Mouse (Mus musculus): ENCODE data around the gene Vmn1r137. TPM values are rescaled to one million over a fixed set of nuclear protein-coding genes. Genes with fewer than 3 reads are reported as not detected.
"Not testable (repeated sequence)": the region's sequence is repeated elsewhere in the genome, so short reads cannot be mapped to it uniquely, and the experiment has no call there.

Gene Vmn1r137
- total RNA-seq (2014; fragmentation: Nextera tagmentation) (not detected in 2 replicates), total RNA-seq (2017) (not detected in 2 replicates), polyA plus RNA-seq (2012) (not detected in 2 replicates)

DNA sequence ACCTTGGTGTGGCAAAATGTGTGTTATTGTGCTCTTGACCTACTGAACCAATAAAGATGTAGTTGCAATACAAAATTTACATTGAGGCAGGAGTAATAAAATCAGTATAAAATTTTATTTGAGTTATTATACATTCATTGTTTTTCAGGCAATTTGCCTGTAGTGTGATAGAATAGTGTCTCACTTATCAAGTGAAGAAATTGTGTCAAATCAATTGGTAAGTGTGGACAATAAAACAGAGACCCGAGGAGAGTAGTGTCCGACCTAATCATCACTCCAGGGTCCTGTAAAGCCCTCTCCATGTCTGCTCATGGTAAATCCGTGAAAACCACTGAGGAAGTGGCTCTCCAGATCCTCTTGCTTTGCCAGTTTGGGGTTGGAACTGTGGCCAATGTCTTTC lies at the start of gene Vmn1r137:
Vmn1r137 (plus strand) TSS at position 301 of the 400 bp plus-strand sequence.
- H3K4me1 ChIP-seq (ENCODE audit: insufficient read depth, low read depth, low read length); ATAC-seq (ENCODE audit: extremely low read depth, insufficient number of reproducible peaks, low FRiP score, poor library complexity, severe bottlenecking); H3K36me3 ChIP-seq (replicated peaks); H3K27me3 ChIP-seq (ENCODE audit: insufficient read depth, low read length); H3K9me3 ChIP-seq (replicated peaks); H3K4me3 ChIP-seq (ENCODE audit: low read depth, low read length); DNase-seq (ENCODE audit: low spot score): not testable (repeated sequence)

DNA sequence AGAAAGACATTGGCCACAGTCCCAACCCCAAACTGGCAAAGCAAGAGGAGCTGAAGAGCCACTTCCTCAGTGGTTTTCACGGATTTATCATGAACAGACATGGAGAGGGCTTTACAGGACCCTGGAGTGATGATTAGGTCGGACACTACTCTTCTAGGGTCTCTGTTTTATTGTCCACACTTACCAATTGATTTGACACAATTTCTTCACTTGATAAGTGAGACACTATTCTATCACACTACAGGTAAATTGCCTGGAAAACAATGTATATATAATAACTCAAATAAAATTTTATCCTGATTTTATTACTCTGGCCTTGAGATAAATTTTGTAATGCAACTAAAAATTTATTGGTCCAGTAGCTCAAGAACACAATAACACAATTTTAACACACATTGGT lies 34.4 kb downstream of the Vmn1r137 start, which contains the start of gene Vmn1r138:
Vmn1r138 (minus strand) TSS at position 101 of the 400 bp plus-strand sequence.
- H3K27me3 ChIP-seq (ENCODE audit: insufficient read depth, low read length); DNase-seq (ENCODE audit: low spot score); H3K4me3 ChIP-seq (ENCODE audit: low read depth, low read length); ATAC-seq (ENCODE audit: extremely low read depth, insufficient number of reproducible peaks, low FRiP score, poor library complexity, severe bottlenecking); H3K9me3 ChIP-seq (replicated peaks); H3K4me1 ChIP-seq (ENCODE audit: insufficient read depth, low read depth, low read length); H3K36me3 ChIP-seq (replicated peaks): not testable (repeated sequence)

Other genes with a start within 250 kb of the Vmn1r137 start
- not detected in 2 replicates for gene Gm4175, start 233.1 kb upstream of the Vmn1r137 start, total RNA-seq (2014; fragmentation: Nextera tagmentation)
- gene Gm4175, start 233.1 kb upstream of the Vmn1r137 start, total RNA-seq (2017), result not detected in 2 replicates
- not detected in 2 replicates for gene Gm4175, start 233.1 kb upstream of the Vmn1r137 start, polyA plus RNA-seq (2012)
- gene Gm4177, start 197.9 kb upstream of the Vmn1r137 start, total RNA-seq (2014; fragmentation: Nextera tagmentation), result not detected in 2 replicates
- 0.17 TPM in 1 of 2 replicates, not detected in the other for gene Gm4177, start 197.9 kb upstream of the Vmn1r137 start, total RNA-seq (2017)
- not detected in 2 replicates for gene Gm4177, start 197.9 kb upstream of the Vmn1r137 start, polyA plus RNA-seq (2012)
- not detected in 2 replicates for gene Vmn1r135, start 162.2 kb upstream of the Vmn1r137 start, total RNA-seq (2014; fragmentation: Nextera tagmentation)
- 0.16 TPM in 1 of 2 replicates, not detected in the other for gene Vmn1r135, start 162.2 kb upstream of the Vmn1r137 start, total RNA-seq (2017)
- gene Vmn1r135, start 162.2 kb upstream of the Vmn1r137 start, polyA plus RNA-seq (2012), result not detected in 2 replicates
- not detected in 2 replicates for gene Gm5725, start 150.3 kb upstream of the Vmn1r137 start, total RNA-seq (2014; fragmentation: Nextera tagmentation)
- gene Gm5725, start 150.3 kb upstream of the Vmn1r137 start, total RNA-seq (2017), result not detected in 2 replicates
- gene Gm5725, start 150.3 kb upstream of the Vmn1r137 start, polyA plus RNA-seq (2012), result not detected in 2 replicates
- gene Gm5891, start 73.3 kb upstream of the Vmn1r137 start, total RNA-seq (2014; fragmentation: Nextera tagmentation), result not detected in 2 replicates
- gene Gm5891, start 73.3 kb upstream of the Vmn1r137 start, total RNA-seq (2017), result 0.12 and 0.16 TPM in 2 replicates
- gene Gm5891, start 73.3 kb upstream of the Vmn1r137 start, polyA plus RNA-seq (2012), result not detected in 2 replicates
- gene Vmn1r138, start 34.3 kb downstream of the Vmn1r137 start, total RNA-seq (2014; fragmentation: Nextera tagmentation), result not detected in 2 replicates
- gene Vmn1r138, start 34.3 kb downstream of the Vmn1r137 start, total RNA-seq (2017), result not detected in 2 replicates
- gene Vmn1r138, start 34.3 kb downstream of the Vmn1r137 start, polyA plus RNA-seq (2012), result not detected in 2 replicates
- gene Gm6176, start 61.7 kb downstream of the Vmn1r137 start, total RNA-seq (2014; fragmentation: Nextera tagmentation), result not detected in 2 replicates
- not detected in 2 replicates for gene Gm6176, start 61.7 kb downstream of the Vmn1r137 start, total RNA-seq (2017)
- not detected in 2 replicates for gene Gm6176, start 61.7 kb downstream of the Vmn1r137 start, polyA plus RNA-seq (2012)
- gene Vmn1r139, start 74.5 kb downstream of the Vmn1r137 start, total RNA-seq (2014; fragmentation: Nextera tagmentation), result not detected in 2 replicates
- not detected in 2 replicates for gene Vmn1r139, start 74.5 kb downstream of the Vmn1r137 start, total RNA-seq (2017)
- gene Vmn1r139, start 74.5 kb downstream of the Vmn1r137 start, polyA plus RNA-seq (2012), result not detected in 2 replicates
- gene Gm16451, start 123.7 kb downstream of the Vmn1r137 start, total RNA-seq (2014; fragmentation: Nextera tagmentation), result not detected in 2 replicates
- gene Gm16451, start 123.7 kb downstream of the Vmn1r137 start, total RNA-seq (2017), result 0.27 TPM in 1 of 2 replicates, not detected in the other
- gene Gm16451, start 123.7 kb downstream of the Vmn1r137 start, polyA plus RNA-seq (2012), result not detected in 2 replicates
- gene Gm10666, start 140.2 kb downstream of the Vmn1r137 start, total RNA-seq (2014; fragmentation: Nextera tagmentation), result not detected in 2 replicates
- not detected in 2 replicates for gene Gm10666, start 140.2 kb downstream of the Vmn1r137 start, total RNA-seq (2017)
- gene Gm10666, start 140.2 kb downstream of the Vmn1r137 start, polyA plus RNA-seq (2012), result not detected in 2 replicates
- gene Vmn1r142, start 169.4 kb downstream of the Vmn1r137 start, total RNA-seq (2014; fragmentation: Nextera tagmentation), result not detected in 2 replicates
- not detected in 2 replicates for gene Vmn1r142, start 169.4 kb downstream of the Vmn1r137 start, total RNA-seq (2017)
- gene Vmn1r142, start 169.4 kb downstream of the Vmn1r137 start, polyA plus RNA-seq (2012), result not detected in 2 replicates
- not detected in 2 replicates for gene Vmn1r143, start 194.8 kb downstream of the Vmn1r137 start, total RNA-seq (2014; fragmentation: Nextera tagmentation)
- 0.17 TPM in 1 of 2 replicates, not detected in the other for gene Vmn1r143, start 194.8 kb downstream of the Vmn1r137 start, total RNA-seq (2017)
- gene Vmn1r143, start 194.8 kb downstream of the Vmn1r137 start, polyA plus RNA-seq (2012), result not detected in 2 replicates
- not detected in 2 replicates for gene Gm8653, start 206.7 kb downstream of the Vmn1r137 start, total RNA-seq (2014; fragmentation: Nextera tagmentation)
- gene Gm8653, start 206.7 kb downstream of the Vmn1r137 start, total RNA-seq (2017), result not detected in 2 replicates
- gene Gm8653, start 206.7 kb downstream of the Vmn1r137 start, polyA plus RNA-seq (2012), result not detected in 2 replicates
- gene Gm8453, start 234.9 kb downstream of the Vmn1r137 start, total RNA-seq (2014; fragmentation: Nextera tagmentation), result not detected in 2 replicates
- not detected in 2 replicates for gene Gm8453, start 234.9 kb downstream of the Vmn1r137 start, total RNA-seq (2017)
- gene Gm8453, start 234.9 kb downstream of the Vmn1r137 start, polyA plus RNA-seq (2012), result not detected in 2 replicates

All from G1E (cell line).